Mouse (Mus musculus): ENCODE results near the gene Fam57b. TPM values are rescaled to one million over a fixed set of nuclear protein-coding genes. Genes with fewer than 3 reads are reported as not detected.

Gene Fam57b
- polyA plus RNA-seq, 1 experiment: 2.9 TPM

DNA sequence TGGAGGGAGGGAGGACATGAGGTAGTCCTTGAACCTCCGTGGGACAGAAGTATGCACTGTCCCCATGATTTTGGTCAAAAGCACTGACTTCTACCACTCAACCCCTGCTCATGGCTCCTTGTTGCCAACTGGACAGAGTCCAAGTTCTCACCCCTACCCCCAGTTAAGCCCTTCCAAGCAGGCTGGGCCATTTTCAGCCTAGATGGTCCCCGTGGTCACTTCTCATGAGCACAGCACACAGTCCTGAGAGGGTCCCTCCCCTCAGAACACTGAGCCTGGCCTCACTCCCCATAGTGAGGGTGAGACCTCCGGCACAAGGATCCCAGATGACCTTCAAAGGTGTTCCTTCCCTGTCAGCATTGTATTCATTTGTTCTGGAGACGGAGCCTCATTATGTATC is 8.3 kb upstream of the Fam57b start:
- no peak for TF ChIP-seq CTCF (IDR thresholded peaks at IDR 0.05; ENCODE audit: borderline replicate concordance, control insufficient read depth, extremely low read depth, insufficient read depth, low read length, poor library complexity)
- TF ChIP-seq POLR2A (IDR thresholded peaks at IDR 0.05; ENCODE audit: control insufficient read depth, extremely low read depth, insufficient read depth, low read length, poor library complexity): no peak

DNA sequence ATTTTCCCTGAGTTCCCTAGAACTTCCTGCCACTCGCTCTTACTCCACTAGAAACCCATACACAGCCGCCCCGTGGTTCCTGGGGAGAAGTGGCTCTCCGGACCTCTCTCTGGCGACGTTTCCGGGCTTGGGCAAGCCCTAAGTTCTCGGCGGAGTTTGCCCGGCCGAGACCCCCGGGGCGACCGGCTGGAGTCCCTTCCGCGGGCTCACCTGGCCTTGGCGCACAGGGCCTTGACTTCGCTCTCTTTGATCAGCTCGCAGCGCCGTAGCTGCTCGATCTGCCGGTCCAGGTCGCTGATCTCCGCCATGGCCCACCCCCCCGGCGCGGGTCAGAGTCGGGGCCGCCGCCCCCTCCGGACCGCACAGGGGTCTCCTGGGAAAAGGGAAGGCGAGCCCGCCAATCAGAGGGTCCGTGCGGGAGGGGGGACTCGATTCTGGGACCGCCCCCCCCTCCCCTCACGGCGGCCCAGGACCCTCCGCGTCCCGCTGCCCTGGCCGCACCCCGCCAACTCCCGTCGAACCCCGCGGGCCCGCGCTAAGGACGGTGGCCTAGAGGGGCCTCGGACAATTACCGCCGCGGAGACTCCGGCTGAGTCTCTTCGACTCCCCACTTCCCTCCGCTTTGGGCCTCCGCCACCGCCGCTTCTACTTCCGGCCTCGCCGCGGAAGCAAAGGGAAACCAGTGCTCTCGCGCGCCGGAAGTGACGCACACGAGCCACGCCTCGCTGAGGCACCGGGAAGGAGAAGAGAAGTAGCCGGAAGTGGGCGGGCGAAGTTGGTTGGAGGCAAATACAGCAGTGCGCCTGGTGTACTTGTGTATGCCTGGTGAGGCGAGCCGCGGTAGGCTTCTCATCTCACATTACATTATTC is 5.4 kb upstream of the Fam57b start, which contains the start of gene Ppp4c:
Gene Ppp4c (minus strand): TSS at position 646 of the 870 bp plus-strand sequence.
- DNase-seq: peak; percentile 96
- Histone ChIP-seq H3K4me1 (replicated peaks; ENCODE audit: control insufficient read depth, insufficient read depth, low read length) (peaks cover 23% of the 10 kb centered on the region), H3K27me3 (ENCODE audit: control insufficient read depth, insufficient read depth, low read length) (no peaks in the 10 kb centered on the region), H3K27ac (ENCODE audit: control insufficient read depth, insufficient read depth, low read length) (peak within 1 kb of the TSS; percentile 75), H3K4me3 (ENCODE audit: control insufficient read depth, insufficient read depth, low read length) (peak within 1 kb of the TSS; percentile 87), H3K36me3 (ENCODE audit: control insufficient read depth, insufficient read depth, low read length) (peaks cover 29% of the 10 kb centered on the region)
- TF ChIP-seq CTCF (IDR thresholded peaks at IDR 0.05; ENCODE audit: borderline replicate concordance, control insufficient read depth, extremely low read depth, insufficient read depth, low read length, poor library complexity): no peak
- peak; percentile 96 for TF ChIP-seq POLR2A (IDR thresholded peaks at IDR 0.05; ENCODE audit: control insufficient read depth, extremely low read depth, insufficient read depth, low read length, poor library complexity)
- WGBS: under 1% methylated on average over 82 of the region's 83 CpGs

More for the DNA sequence above, 8.3 kb upstream of the Fam57b start:
- Histone ChIP-seq H3K36me3 (ENCODE audit: control insufficient read depth, insufficient read depth, low read length) (peaks cover 54% of the 10 kb centered on the region), H3K4me3 (ENCODE audit: control insufficient read depth, insufficient read depth, low read length) (no peak overlapping the region), H3K27me3 (ENCODE audit: control insufficient read depth, insufficient read depth, low read length) (no peaks in the 10 kb centered on the region), H3K27ac (ENCODE audit: control insufficient read depth, insufficient read depth, low read length) (no peak overlapping the region), H3K4me1 (replicated peaks; ENCODE audit: control insufficient read depth, insufficient read depth, low read length) (peaks cover 15% of the 10 kb centered on the region)
- DNase-seq: no peak
- WGBS: 97% methylated on average over 4 of the region's 4 CpGs

DNA sequence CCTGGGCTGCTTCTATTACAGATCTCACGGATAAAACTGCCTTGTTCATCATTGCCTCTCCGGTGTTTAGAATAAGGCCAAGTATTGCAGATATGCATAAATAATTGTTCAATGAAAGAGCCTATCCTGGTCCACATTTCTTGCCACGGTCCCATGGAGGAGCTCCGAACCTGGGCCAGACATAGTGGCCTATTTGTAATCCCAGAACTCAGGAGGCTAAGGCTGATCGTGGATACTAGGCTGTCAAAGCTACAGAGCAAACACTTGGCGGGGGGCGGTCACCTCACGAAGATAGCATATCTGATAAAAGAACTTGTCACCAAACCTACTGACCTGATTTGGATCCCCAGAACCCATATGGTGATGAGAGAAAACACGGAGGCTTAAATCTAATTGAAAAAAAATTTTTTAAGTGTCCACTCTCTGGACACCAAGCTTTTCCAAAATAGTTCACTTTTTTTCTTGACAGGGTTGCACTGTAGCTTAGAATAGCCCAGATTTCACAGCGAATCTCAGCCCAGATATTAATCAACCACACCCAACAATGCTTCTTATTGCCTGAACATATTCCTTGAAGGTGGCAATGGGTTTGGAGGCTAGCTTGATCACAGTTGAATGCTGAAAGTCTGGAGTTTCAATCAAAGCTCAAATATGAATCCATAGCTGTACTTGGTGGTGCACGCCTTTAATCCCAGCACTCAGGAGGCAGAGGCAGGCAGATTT is 4.6 kb upstream of the Fam57b start:
- Histone ChIP-seq H3K27me3 (ENCODE audit: control insufficient read depth, insufficient read depth, low read length) (no peaks in the 10 kb centered on the region), H3K4me1 (replicated peaks; ENCODE audit: control insufficient read depth, insufficient read depth, low read length) (peaks cover 31% of the 10 kb centered on the region), H3K36me3 (ENCODE audit: control insufficient read depth, insufficient read depth, low read length) (peaks cover 21% of the 10 kb centered on the region), H3K27ac (ENCODE audit: control insufficient read depth, insufficient read depth, low read length) (peak overlapping the region; percentile 75), H3K4me3 (ENCODE audit: control insufficient read depth, insufficient read depth, low read length) (no peak overlapping the region)
- no peak for DNase-seq
- WGBS: 38% methylated on average over 11 of the region's 11 CpGs
- TF ChIP-seq POLR2A (IDR thresholded peaks at IDR 0.05; ENCODE audit: control insufficient read depth, extremely low read depth, insufficient read depth, low read length, poor library complexity): no peak
- TF ChIP-seq CTCF (IDR thresholded peaks at IDR 0.05; ENCODE audit: borderline replicate concordance, control insufficient read depth, extremely low read depth, insufficient read depth, low read length, poor library complexity): no peak

DNA sequence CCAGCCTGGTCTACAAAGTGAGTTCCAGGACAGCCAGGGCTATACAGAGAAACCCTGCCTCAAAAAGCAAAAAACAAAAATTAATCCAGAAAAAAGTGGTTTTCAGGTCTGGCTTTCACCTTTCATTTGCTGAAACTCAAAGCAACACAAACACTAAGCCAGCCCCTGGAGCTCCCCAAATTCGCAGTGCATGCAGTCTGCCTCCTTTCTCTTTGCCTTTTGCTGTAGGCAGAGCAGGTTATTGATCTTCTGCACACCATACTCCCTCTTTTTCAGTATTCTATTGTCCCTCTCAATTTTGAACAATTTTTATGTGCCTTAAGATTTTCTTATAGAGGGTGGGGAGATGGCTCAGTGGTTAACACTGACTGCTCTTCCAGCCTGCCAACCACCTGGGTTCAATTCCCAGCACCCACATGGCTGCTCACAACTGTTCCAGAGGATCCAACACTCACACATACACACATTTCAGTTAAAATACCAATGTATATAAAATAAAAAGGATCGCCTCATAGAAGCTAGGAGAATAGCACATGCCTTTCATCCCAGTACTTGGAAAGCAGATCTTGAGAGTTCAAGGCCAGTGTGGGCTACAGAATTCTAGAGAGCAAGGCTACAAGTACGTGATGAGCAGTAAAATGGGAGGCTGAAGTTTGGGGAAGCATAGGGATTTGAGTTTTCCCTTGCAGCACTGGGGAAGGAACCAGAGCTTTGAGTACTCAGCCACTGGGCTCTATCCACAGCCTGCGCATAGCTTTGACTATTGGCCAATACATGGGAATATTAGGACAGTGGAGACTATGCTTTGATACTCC is 3.8 kb upstream of the Fam57b start:
- Histone ChIP-seq H3K4me3 (ENCODE audit: control insufficient read depth, insufficient read depth, low read length) (no peak overlapping the region), H3K36me3 (ENCODE audit: control insufficient read depth, insufficient read depth, low read length) (peaks cover 14% of the 10 kb centered on the region), H3K4me1 (replicated peaks; ENCODE audit: control insufficient read depth, insufficient read depth, low read length) (peaks cover 35% of the 10 kb centered on the region), H3K27ac (ENCODE audit: control insufficient read depth, insufficient read depth, low read length) (peak overlapping the region; percentile 82), H3K27me3 (ENCODE audit: control insufficient read depth, insufficient read depth, low read length) (no peaks in the 10 kb centered on the region)
- WGBS: 90% methylated on average over 4 of the region's 4 CpGs
- TF ChIP-seq CTCF (IDR thresholded peaks at IDR 0.05; ENCODE audit: borderline replicate concordance, control insufficient read depth, extremely low read depth, insufficient read depth, low read length, poor library complexity) (no peak), POLR2A (IDR thresholded peaks at IDR 0.05; ENCODE audit: control insufficient read depth, extremely low read depth, insufficient read depth, low read length, poor library complexity) (no peak)
- DNase-seq: no peak

DNA sequence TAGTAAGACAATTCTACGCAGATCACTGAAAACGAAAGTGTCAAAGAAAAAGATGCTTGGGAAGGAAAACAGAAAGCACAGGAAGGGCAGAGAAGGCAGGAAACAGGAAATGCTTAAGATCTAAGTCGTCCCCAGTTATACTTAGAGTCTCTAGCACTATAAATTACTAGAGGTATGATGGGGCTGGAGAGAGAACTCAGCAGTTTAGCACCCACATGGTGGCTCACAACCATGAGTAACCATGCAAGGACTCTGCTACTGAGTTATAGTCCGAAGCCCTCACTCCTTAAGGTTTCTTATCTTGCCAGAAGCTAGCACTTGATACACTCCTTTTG is 3.2 kb upstream of the Fam57b start:
- Histone ChIP-seq H3K4me3 (ENCODE audit: control insufficient read depth, insufficient read depth, low read length) (no peak overlapping the region), H3K27me3 (ENCODE audit: control insufficient read depth, insufficient read depth, low read length) (no peaks in the 10 kb centered on the region), H3K27ac (ENCODE audit: control insufficient read depth, insufficient read depth, low read length) (peak overlapping the region; percentile 82), H3K4me1 (replicated peaks; ENCODE audit: control insufficient read depth, insufficient read depth, low read length) (peaks cover 35% of the 10 kb centered on the region), H3K36me3 (ENCODE audit: control insufficient read depth, insufficient read depth, low read length) (peaks cover 8% of the 10 kb centered on the region; the same call in 1 of the 2 replicates)
- WGBS: 26% methylated on average over 4 of the region's 4 CpGs
- TF ChIP-seq POLR2A (IDR thresholded peaks at IDR 0.05; ENCODE audit: control insufficient read depth, extremely low read depth, insufficient read depth, low read length, poor library complexity) (no peak), CTCF (IDR thresholded peaks at IDR 0.05; ENCODE audit: borderline replicate concordance, control insufficient read depth, extremely low read depth, insufficient read depth, low read length, poor library complexity) (no peak)
- no peak for DNase-seq

Data from thymus, adult 2 months (tissue).